Mouse (Mus musculus) heart, embryonic 16.5 days (tissue): ENCODE data around the gene Igf2bp2. TPM values are rescaled to one million over a fixed set of nuclear protein-coding genes. Genes with fewer than 3 reads are reported as not detected.

Source experiments
- ATAC-seq: fragments of 200-750 bp; cut with Nextera tagmentation; replicated peaks from 2 replicates; pipeline ENCODE4 v1.8.0; 2017; ENCODE audit warnings: moderate number of reproducible peaks; ENCODE audit not compliant: insufficient read depth, low FRiP score; ENCODE audit errors: extremely low read depth
- H3K27ac ChIP-seq: fragments of 300-500 bp; sonication (generic); 2 replicates; pipeline ENCODE4 v1.5.1; 2014; ENCODE audit warnings: mild to moderate bottlenecking, low read length, control low read depth, moderate library complexity
- H3K27me3 ChIP-seq: fragments of 300-500 bp; sonication (generic); 2 replicates; pipeline ENCODE4 v1.6.1; 2014; ENCODE audit warnings: low read length, mixed read lengths; ENCODE audit not compliant: control insufficient read depth, insufficient read depth
- H3K36me3 ChIP-seq: fragments of 300-500 bp; sonication (generic); 2 replicates; pipeline ENCODE4 v1.6.1; 2014; ENCODE audit not compliant: control insufficient read depth, insufficient read depth
- H3K4me1 ChIP-seq: fragments of 300-500 bp; sonication (generic); 2 replicates; pipeline ENCODE4 v1.6.1; 2014; ENCODE audit warnings: low read length, mixed read lengths; ENCODE audit not compliant: control insufficient read depth, insufficient read depth
- H3K4me2 ChIP-seq: fragments of 300-500 bp; sonication (generic); 2 replicates; pipeline ENCODE4 v1.6.1; 2014; ENCODE audit warnings: low read depth, mild to moderate bottlenecking, control low read depth, low read length
- H3K4me3 ChIP-seq: fragments of 300-500 bp; sonication (generic); 2 replicates; pipeline ENCODE4 v1.5.1; 2014; ENCODE audit warnings: mild to moderate bottlenecking, control low read depth, low read length
- H3K9ac ChIP-seq: fragments of 300-500 bp; sonication (generic); 2 replicates; pipeline ENCODE4 v1.6.1; 2014; ENCODE audit warnings: low read length, control low read depth
- H3K9me3 ChIP-seq: fragments of 300-500 bp; sonication (generic); replicated peaks from 2 replicates; pipeline ENCODE4 v1.6.1; 2016; ENCODE audit warnings: low read length; ENCODE audit not compliant: control insufficient read depth
- WGBS: fragments of 180-500 bp; shearing (Covaris S2); extraction: QIAGEN DNeasy Blood & Tissue Kit; methylation state at CpG from one replicate; pipeline ENCODE4 v1.1.7; 2014; 5-methylcytosine and 5-hydroxymethylcytosine counted together
- polyA plus RNA-seq: library from polyadenylated mRNA; unstranded; fragments of >200 nt; fragmentation: Nextera tagmentation; extraction: Ambion mirVana; gene quantifications from 2 replicates; pipeline ENCODE4 v1.2.1, GENCODE M21; 2015

Gene Igf2bp2
- polyA plus RNA-seq, 1 experiment from 2014 or later = 34.5 TPM

GRCm38 (mm10) chr16:22053411-22053810 is 109.7 kb downstream of the Igf2bp2 start:
- H3K9ac ChIP-seq = no peak overlapping the region
- peaks cover 4% of the 10 kb centered on the region; the same call in 1 of the 2 replicates for H3K36me3 ChIP-seq
- 93% methylated on average over 21 of the region's 21 CpGs for WGBS
- no peak overlapping the region for H3K4me2 ChIP-seq
- H3K9me3 ChIP-seq = no peaks in the 10 kb centered on the region; the same call in 1 of the 2 replicates
- no peak for ATAC-seq
- no peaks in the 10 kb centered on the region for H3K4me1 ChIP-seq
- H3K27me3 ChIP-seq = no peaks in the 10 kb centered on the region
- no peak overlapping the region for H3K27ac ChIP-seq
- no peak overlapping the region for H3K4me3 ChIP-seq

- no peak overlapping the region for H3K4me3 ChIP-seq
- H3K27me3 ChIP-seq = no peaks in the 10 kb centered on the region
- no peak overlapping the region for H3K4me2 ChIP-seq
- 85% methylated on average over 10 of the region's 10 CpGs for WGBS
- no peaks in the 10 kb centered on the region for H3K4me1 ChIP-seq
- H3K9ac ChIP-seq = no peak overlapping the region
- H3K27ac ChIP-seq = no peak overlapping the region
- no peak for ATAC-seq
- H3K9me3 ChIP-seq = no peaks in the 10 kb centered on the region
- peaks cover 34% of the 10 kb centered on the region for H3K36me3 ChIP-seq
Measured at GRCm38 (mm10) chr16:22046739-22047366, 116.2 kb downstream of the Igf2bp2 start.

- no peak overlapping the region for H3K4me2 ChIP-seq
- no peak overlapping the region for H3K9ac ChIP-seq
- H3K4me3 ChIP-seq = no peak overlapping the region
- H3K36me3 ChIP-seq = peaks cover 34% of the 10 kb centered on the region
- WGBS = 91% methylated on average over 3 of the region's 3 CpGs
- no peaks in the 10 kb centered on the region for H3K9me3 ChIP-seq
- no peaks in the 10 kb centered on the region for H3K27me3 ChIP-seq
- H3K27ac ChIP-seq = no peak overlapping the region
- H3K4me1 ChIP-seq = no peaks in the 10 kb centered on the region
- ATAC-seq = no peak
Measured at GRCm38 (mm10) chr16:22045930-22046329, 117.2 kb downstream of the Igf2bp2 start.

GRCm38 (mm10) chr16:22043830-22044229 is 119.3 kb downstream of the Igf2bp2 start:
- Histone ChIP-seq H3K27ac (no peak overlapping the region), H3K27me3 (no peaks in the 10 kb centered on the region), H3K4me2 (no peak overlapping the region), H3K9me3 (no peaks in the 10 kb centered on the region), H3K4me1 (no peaks in the 10 kb centered on the region), H3K9ac (no peak overlapping the region), H3K36me3 (peaks cover 43% of the 10 kb centered on the region), H3K4me3 (no peak overlapping the region)
- 69% methylated on average over 4 of the region's 4 CpGs for WGBS
- ATAC-seq = no peak

GRCm38 (mm10) chr16:22039978-22040377 is 123.1 kb downstream of the Igf2bp2 start:
- no peak overlapping the region for H3K4me2 ChIP-seq
- 90% methylated on average over 1 of the region's 1 CpGs for WGBS
- no peak for ATAC-seq
- H3K27me3 ChIP-seq = no peaks in the 10 kb centered on the region
- no peak overlapping the region for H3K4me3 ChIP-seq
- H3K4me1 ChIP-seq = no peaks in the 10 kb centered on the region
- no peak overlapping the region for H3K9ac ChIP-seq
- peaks cover 50% of the 10 kb centered on the region for H3K36me3 ChIP-seq
- no peak overlapping the region for H3K27ac ChIP-seq
- H3K9me3 ChIP-seq = no peaks in the 10 kb centered on the region

DNA sequence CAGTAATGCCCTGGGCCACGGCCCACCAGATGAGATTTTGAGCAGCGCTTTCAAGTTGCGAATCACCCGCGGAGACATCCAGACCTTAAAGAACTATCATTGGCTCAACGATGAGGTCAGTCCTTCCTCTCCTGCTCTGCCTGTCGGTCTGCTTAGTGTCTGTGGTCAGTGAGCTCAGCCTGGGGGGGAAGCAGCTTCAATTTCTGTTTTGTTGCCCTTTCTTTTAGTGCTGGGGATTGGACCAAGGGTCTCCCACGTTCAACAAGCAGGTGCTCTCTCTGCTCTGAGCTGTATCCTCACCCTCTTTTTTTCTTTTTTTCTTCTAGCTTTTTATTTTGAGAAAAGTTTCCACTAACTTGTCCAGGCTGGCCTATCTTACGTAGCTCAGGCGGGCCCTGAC is 124.5 kb downstream of the Igf2bp2 start:
- Histone ChIP-seq H3K27ac (no peak overlapping the region), H3K27me3 (no peaks in the 10 kb centered on the region), H3K9ac (no peak overlapping the region), H3K4me2 (no peak overlapping the region), H3K9me3 (no peaks in the 10 kb centered on the region), H3K4me3 (no peak overlapping the region), H3K4me1 (no peaks in the 10 kb centered on the region), H3K36me3 (peaks cover 36% of the 10 kb centered on the region)
- ATAC-seq = no peak
- WGBS = 77% methylated on average over 10 of the region's 10 CpGs

- Histone ChIP-seq H3K9me3 (no peaks in the 10 kb centered on the region), H3K4me2 (no peak overlapping the region), H3K4me3 (no peak overlapping the region), H3K27me3 (no peaks in the 10 kb centered on the region), H3K9ac (no peak overlapping the region), H3K27ac (no peak overlapping the region), H3K36me3 (peaks cover 55% of the 10 kb centered on the region), H3K4me1 (no peaks in the 10 kb centered on the region)
- 77% methylated on average over 5 of the region's 5 CpGs for WGBS
- no peak for ATAC-seq
Measured at GRCm38 (mm10) chr16:22027474-22027873, 135.6 kb downstream of the Igf2bp2 start.

DNA sequence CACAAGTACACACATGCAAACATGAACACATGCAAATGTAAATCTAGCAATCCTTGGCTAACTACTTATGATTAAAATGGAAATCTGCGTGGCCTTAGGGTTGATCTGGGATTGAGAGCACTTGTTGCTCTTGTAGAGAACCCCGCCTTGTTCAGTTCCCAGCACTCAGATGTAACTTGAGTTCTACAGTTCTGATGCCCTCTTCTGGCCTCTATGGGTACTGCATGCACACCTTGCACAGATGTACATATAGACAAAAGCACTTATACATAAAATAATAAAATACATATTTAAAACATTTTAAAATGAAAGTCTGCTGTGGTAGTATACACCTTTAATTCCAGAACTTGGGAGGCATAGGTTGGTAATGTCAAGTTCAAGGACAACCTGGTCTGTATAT is 141.0 kb downstream of the Igf2bp2 start:
- no peak for ATAC-seq

DNA sequence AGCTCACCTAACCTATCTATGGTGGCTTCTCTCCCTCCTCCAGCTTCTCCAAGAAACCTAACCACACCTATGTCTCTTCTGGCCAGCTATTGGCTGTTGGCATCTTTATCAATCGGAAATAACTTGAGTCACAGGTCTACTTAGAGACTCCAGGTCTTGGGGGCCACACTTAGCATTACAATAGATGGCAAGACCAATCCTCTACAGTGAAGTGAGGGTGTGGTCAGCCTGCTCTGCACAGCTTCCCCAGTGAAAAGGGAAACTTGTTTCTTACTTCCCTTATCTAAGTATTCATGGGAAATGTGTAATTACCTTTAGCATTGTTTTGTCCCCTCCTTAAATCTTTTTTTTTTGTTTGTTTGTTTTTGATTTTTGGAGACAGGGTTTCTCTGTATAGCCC is 147.5 kb downstream of the Igf2bp2 start:
- no peaks in the 10 kb centered on the region for H3K9me3 ChIP-seq
- no peak overlapping the region for H3K27ac ChIP-seq
- no peak for ATAC-seq
- no peaks in the 10 kb centered on the region for H3K27me3 ChIP-seq
- WGBS = 88% methylated on average over 1 of the region's 1 CpGs
- H3K36me3 ChIP-seq = peaks cover 23% of the 10 kb centered on the region
- no peak overlapping the region for H3K4me2 ChIP-seq
- 0 out of 2 replicates have a peak, but pooled peaks cover 3% of the 10 kb centered on the region for H3K4me1 ChIP-seq
- H3K9ac ChIP-seq = no peak overlapping the region
- H3K4me3 ChIP-seq = no peak overlapping the region

More for the DNA sequence above, 141.0 kb downstream of the Igf2bp2 start:
- H3K4me1 ChIP-seq = no peaks in the 10 kb centered on the region
- no peaks in the 10 kb centered on the region for H3K27me3 ChIP-seq
- 97% methylated on average over 2 of the region's 2 CpGs for WGBS
- H3K4me2 ChIP-seq = no peak overlapping the region
- H3K4me3 ChIP-seq = no peak overlapping the region
- H3K9me3 ChIP-seq = peaks cover 5% of the 10 kb centered on the region; the same call in 1 of the 2 replicates
- H3K27ac ChIP-seq = no peak overlapping the region
- H3K9ac ChIP-seq = no peak overlapping the region
- H3K36me3 ChIP-seq = peaks cover 34% of the 10 kb centered on the region
